Mouse (Mus musculus) stomach, embryonic 16.5 days (tissue): ENCODE data around the gene H2-D1. TPM values are rescaled to one million over a fixed set of nuclear protein-coding genes. Genes with fewer than 3 reads are reported as not detected.
"Not testable (repeated sequence)": the region's sequence is repeated elsewhere in the genome, so short reads cannot be mapped to it uniquely, and the experiment has no call there.

Source experiments
- ATAC-seq: fragments of 200-750 bp; cut with Nextera tagmentation; 2 replicates; pipeline ENCODE4 v1.8.0; 2017; ENCODE audit warnings: moderate number of reproducible peaks, moderate TSS enrichment; ENCODE audit not compliant: insufficient read depth, low FRiP score
- H3K27ac ChIP-seq: fragments of 300-500 bp; sonication (generic); 2 replicates; pipeline ENCODE4 v1.5.1; 2014; ENCODE audit warnings: low read length
- H3K27me3 ChIP-seq: fragments of 300-500 bp; sonication (generic); 2 replicates; pipeline ENCODE4 v1.6.1; 2014; ENCODE audit warnings: low read length, control low read depth, mixed read lengths; ENCODE audit not compliant: control insufficient read depth, insufficient read depth
- H3K36me3 ChIP-seq: fragments of 300-500 bp; sonication (generic); 2 replicates; pipeline ENCODE4 v1.6.1; 2014; ENCODE audit warnings: low read length; ENCODE audit not compliant: control insufficient read depth, insufficient read depth
- H3K4me1 ChIP-seq: fragments of 300-500 bp; sonication (generic); 2 replicates; pipeline ENCODE4 v1.6.1; 2014; ENCODE audit warnings: low read length, control low read depth, mixed read lengths; ENCODE audit not compliant: control insufficient read depth, insufficient read depth
- H3K4me2 ChIP-seq: fragments of 300-500 bp; sonication (generic); 2 replicates; pipeline ENCODE4 v1.6.1; 2014; ENCODE audit warnings: low read depth, low read length, mixed read lengths
- H3K4me3 ChIP-seq: fragments of 300-500 bp; sonication (generic); replicated peaks from 2 replicates; pipeline ENCODE4 v1.5.1; 2014; ENCODE audit warnings: mild to moderate bottlenecking, low read length
- H3K9ac ChIP-seq: fragments of 300-500 bp; sonication (generic); 2 replicates; pipeline ENCODE4 v1.6.1; 2014; ENCODE audit warnings: low read length
- H3K9me3 ChIP-seq: fragments of 300-500 bp; sonication (generic); replicated peaks from 2 replicates; pipeline ENCODE4 v1.6.1; 2016; ENCODE audit warnings: low read length, control low read depth; ENCODE audit not compliant: control insufficient read depth
- WGBS: fragments of 180-500 bp; shearing (Covaris S2); extraction: QIAGEN DNeasy Blood & Tissue Kit; methylation state at CpG from one replicate; pipeline ENCODE4 v1.1.7; 2014; 5-methylcytosine and 5-hydroxymethylcytosine counted together
- polyA plus RNA-seq: library from polyadenylated mRNA; unstranded; fragments of >200 nt; fragmentation: Nextera tagmentation; extraction: Ambion mirVana; gene quantifications from 2 replicates; pipeline ENCODE4 v1.2.1, GENCODE M21; 2015

Gene H2-D1
- polyA plus RNA-seq, 1 experiment from 2014 or later = 169 TPM

GRCm38 (mm10) chr17:35276304-35276864 is 13.9 kb downstream of the H2-D1 start:
- Histone ChIP-seq H3K36me3 (no peaks in the 10 kb centered on the region), H3K4me2 (no peak overlapping the region), H3K9me3 (no peaks in the 10 kb centered on the region), H3K27ac (no peak overlapping the region), H3K9ac (no peak overlapping the region), H3K27me3 (no peaks in the 10 kb centered on the region), H3K4me1 (no peaks in the 10 kb centered on the region), H3K4me3 (no peak overlapping the region)
- no peak for ATAC-seq
- WGBS = 15% methylated on average over 13 of the region's 13 CpGs

GRCm38 (mm10) chr17:35278049-35278448 is 15.5 kb downstream of the H2-D1 start:
- Histone ChIP-seq H3K9me3 (no peaks in the 10 kb centered on the region), H3K4me2 (no peak overlapping the region), H3K4me3 (no peak overlapping the region), H3K9ac (no peak overlapping the region), H3K27ac (no peak overlapping the region), H3K27me3 (no peaks in the 10 kb centered on the region), H3K4me1 (no peaks in the 10 kb centered on the region), H3K36me3 (no peaks in the 10 kb centered on the region)
- no peak for ATAC-seq
- 79% methylated on average over 8 of the region's 8 CpGs for WGBS

GRCm38 (mm10) chr17:35278957-35279688 is 16.6 kb downstream of the H2-D1 start:
- Histone ChIP-seq H3K36me3 (no peaks in the 10 kb centered on the region), H3K27me3 (no peaks in the 10 kb centered on the region), H3K4me2 (no peak overlapping the region), H3K27ac (no peak overlapping the region), H3K9ac (no peak overlapping the region), H3K4me3 (no peak overlapping the region), H3K9me3 (no peaks in the 10 kb centered on the region), H3K4me1 (no peaks in the 10 kb centered on the region)
- no peak for ATAC-seq
- 86% methylated on average over 13 of the region's 13 CpGs for WGBS

- no peaks in the 10 kb centered on the region for H3K4me1 ChIP-seq
- no peaks in the 10 kb centered on the region for H3K9me3 ChIP-seq
- no peak overlapping the region for H3K9ac ChIP-seq
- no peak for ATAC-seq
- H3K4me3 ChIP-seq = no peak overlapping the region
- 69% methylated on average over 3 of the region's 3 CpGs for WGBS
- no peak overlapping the region for H3K27ac ChIP-seq
- no peak overlapping the region for H3K4me2 ChIP-seq
- H3K36me3 ChIP-seq = no peaks in the 10 kb centered on the region
- H3K27me3 ChIP-seq = no peaks in the 10 kb centered on the region
These were observed 17.7 kb downstream of the H2-D1 start for GRCm38 (mm10) chr17:35280276-35280675.

GRCm38 (mm10) chr17:35285431-35285830 is 22.9 kb downstream of the H2-D1 start:
- ATAC-seq = no peak
- Histone ChIP-seq H3K9ac (no peak overlapping the region), H3K4me1 (no peaks in the 10 kb centered on the region), H3K27ac (no peak overlapping the region), H3K27me3 (no peaks in the 10 kb centered on the region), H3K36me3 (no peaks in the 10 kb centered on the region), H3K9me3 (no peaks in the 10 kb centered on the region), H3K4me2 (no peak overlapping the region), H3K4me3 (no peak overlapping the region)

GRCm38 (mm10) chr17:35295796-35296195 is 33.3 kb downstream of the H2-D1 start:
- not testable (repeated sequence) for H3K9me3 ChIP-seq, H3K36me3 ChIP-seq, ATAC-seq, H3K4me2 ChIP-seq, H3K4me1 ChIP-seq, H3K27ac ChIP-seq, H3K9ac ChIP-seq, H3K27me3 ChIP-seq, H3K4me3 ChIP-seq
- WGBS = 2% methylated on average over 5 of the region's 5 CpGs

- WGBS = 83% methylated on average over 7 of the region's 7 CpGs
- not testable (repeated sequence) for H3K9me3 ChIP-seq, H3K9ac ChIP-seq, ATAC-seq, H3K4me3 ChIP-seq, H3K27ac ChIP-seq, H3K4me2 ChIP-seq, H3K36me3 ChIP-seq, H3K4me1 ChIP-seq, H3K27me3 ChIP-seq
These were observed 37.9 kb downstream of the H2-D1 start for GRCm38 (mm10) chr17:35300261-35300945.

GRCm38 (mm10) chr17:35301645-35302258 is 39.2 kb downstream of the H2-D1 start:
- no peak overlapping the region for H3K27ac ChIP-seq
- no peaks in the 10 kb centered on the region for H3K27me3 ChIP-seq

GRCm38 (mm10) chr17:35303271-35303670 is 40.7 kb downstream of the H2-D1 start:
- no peak for ATAC-seq
- Histone ChIP-seq H3K4me1 (no peaks in the 10 kb centered on the region), H3K27ac (no peak overlapping the region), H3K36me3 (no peaks in the 10 kb centered on the region), H3K4me2 (no peak overlapping the region), H3K27me3 (no peaks in the 10 kb centered on the region), H3K9me3 (0 out of 2 replicates have a peak, but pooled peaks cover 3% of the 10 kb centered on the region), H3K9ac (no peak overlapping the region), H3K4me3 (no peak overlapping the region)
- WGBS = 74% methylated on average over 2 of the region's 2 CpGs

More at GRCm38 (mm10) chr17:35301645-35302258, 39.2 kb downstream of the H2-D1 start:
- Histone ChIP-seq H3K4me3 (no peak overlapping the region), H3K4me1 (no peaks in the 10 kb centered on the region), H3K4me2 (no peak overlapping the region), H3K9me3 (0 out of 2 replicates have a peak, but pooled peaks cover 3% of the 10 kb centered on the region), H3K9ac (no peak overlapping the region), H3K36me3 (no peaks in the 10 kb centered on the region)
- WGBS = 26% methylated on average over 13 of the region's 13 CpGs
- ATAC-seq = no peak
